27 mouse cellular contexts compared by ENCODE assay signal in the genomic region with DNA sequence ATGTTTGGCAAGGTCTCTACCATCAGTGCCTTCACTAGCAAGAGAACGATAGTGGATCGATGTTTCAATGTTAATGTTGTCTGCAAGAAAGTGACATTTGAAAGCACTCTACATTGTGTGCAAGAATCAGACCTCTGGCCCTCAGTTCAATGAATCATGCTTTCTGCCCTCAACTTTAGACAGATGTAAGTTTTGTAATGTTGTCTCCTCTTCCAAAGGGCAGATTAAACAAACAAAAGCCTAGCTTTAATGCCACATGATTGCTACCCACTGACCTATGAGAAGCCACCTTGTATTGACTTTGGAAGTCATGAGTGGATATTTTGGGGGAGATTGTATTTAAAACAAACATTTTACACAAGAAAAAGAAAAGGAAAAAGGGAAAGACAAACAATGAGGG.
DNase-seq lines count a peak whose midpoint lies in the region; ATAC-seq and TF ChIP-seq lines count a peak whose summit lies in the region.
"Had no signal": no experiment of that assay in that cellular context is flagged by ENCODE, and none has a peak within 500 bp of the region (broad histone marks: within the 10 kb centered on the region; RNA-seq: fewer than 3 reads in every experiment).

No protein-coding gene starts in this region.

- H3K9ac ChIP-seq in liver, adult 2 months (ENCODE audit: low read depth, low read length) = no peak overlapping the region
- no peak overlapping the region for H3K9ac ChIP-seq in liver, embryonic 13.5 days
- H3K9ac ChIP-seq: embryonic facial prominence, embryonic 15.5 days; forebrain, embryonic 12.5 days; forebrain, postnatal 0 days; limb, embryonic 13.5 days; lung, embryonic 15.5 days; neural tube, embryonic 15.5 days; stomach, embryonic 15.5 days had no signal

- TF ChIP-seq POLR2A in liver, adult 2 months (IDR thresholded peaks at IDR 0.05; ENCODE audit: extremely low read depth, insufficient read depth, low read length) = no peak

- peak; percentile 74 for ATAC-seq in liver, embryonic 13.5 days (ENCODE audit: low read depth)
- ATAC-seq: forebrain, postnatal 0 days; hindbrain, embryonic 16.5 days; Patski had no signal

- H3K9me3 ChIP-seq in liver, embryonic 13.5 days (replicated peaks) = no peaks in the 10 kb centered on the region
- H3K9me3 ChIP-seq: embryonic facial prominence, embryonic 10.5 days; embryonic facial prominence, embryonic 15.5 days; forebrain, embryonic 12.5 days; limb, embryonic 13.5 days; lung, embryonic 15.5 days; neural tube, embryonic 15.5 days; stomach, embryonic 15.5 days had no signal

- no peaks in the 10 kb centered on the region for H3K27me3 ChIP-seq in liver, adult 2 months (ENCODE audit: control insufficient read depth, insufficient read depth, low read length)
- H3K27me3 ChIP-seq in liver, embryonic 13.5 days = no peaks in the 10 kb centered on the region
- H3K27me3 ChIP-seq: embryonic facial prominence, embryonic 15.5 days; forebrain, embryonic 12.5 days; limb, embryonic 13.5 days; lung, embryonic 15.5 days; neural tube, embryonic 15.5 days; Patski; stomach, embryonic 15.5 days had no signal

- WGBS in liver, adult 2 months = 18% methylated on average over 2 of the region's 2 CpGs
- 72% methylated on average over 2 of the region's 2 CpGs for WGBS in liver, embryonic 13.5 days (ENCODE audit: insufficient replicate concordance)

- H3K4me1 ChIP-seq in liver, adult 2 months (ENCODE audit: control insufficient read depth, insufficient read depth, low read length) = peaks cover 7% of the 10 kb centered on the region
- no peaks in the 10 kb centered on the region for H3K4me1 ChIP-seq in liver, embryonic 13.5 days (replicated peaks)
- H3K4me1 ChIP-seq: embryonic facial prominence, embryonic 10.5 days; embryonic facial prominence, embryonic 15.5 days; forebrain, embryonic 12.5 days; limb, embryonic 13.5 days; lung, embryonic 15.5 days; neural tube, embryonic 15.5 days; stomach, embryonic 15.5 days had no signal

- no peak overlapping the region for H3K4me2 ChIP-seq in liver, embryonic 13.5 days
- H3K4me2 ChIP-seq: embryonic facial prominence, embryonic 15.5 days; forebrain, embryonic 12.5 days; limb, embryonic 13.5 days; lung, embryonic 15.5 days; neural tube, embryonic 15.5 days; stomach, embryonic 15.5 days had no signal

- no peaks in the 10 kb centered on the region for H3K79me2 ChIP-seq in liver, adult 2 months (ENCODE audit: control insufficient read depth, insufficient read depth, low read length)

- TF ChIP-seq CTCF in liver, adult 2 months (IDR thresholded peaks at IDR 0.05; ENCODE audit: low read depth, low read length) = no peak

- peak; percentile 1 for DNase-seq in adrenal gland, postnatal 10 days
- no peak for DNase-seq in adrenal gland, postnatal 4 days (ENCODE audit: low spot score in 2 of 2)
- peak; percentile 100 for DNase-seq in liver, adult 2 months (ENCODE audit: extremely low read depth, low read depth, low spot score)
- no peak for DNase-seq in liver
- DNase-seq in liver, embryonic 13.5 days = no peak
- peak; percentile 11 for DNase-seq in mesoderm, embryonic 11.5 days (ENCODE audit: low read depth, low spot score)
- no peak for DNase-seq in spleen, postnatal 36 days (ENCODE audit: low spot score in 2 of 2)
- DNase-seq: cerebellum, adult 11 months; cerebellum, adult 9-10 months; cerebellum, postnatal 36 days; forebrain, postnatal 0 days; heart, postnatal 14 days; kidney, adult 8-10 months; kidney, postnatal 14 days; midbrain, embryonic 14.5 days; retina, postnatal 1 day; right cerebral cortex, postnatal 14 days had no signal

- no peak overlapping the region for H3K27ac ChIP-seq in liver, adult 2 months (replicated peaks; ENCODE audit: insufficient read depth, low read depth, low read length)
- H3K27ac ChIP-seq in liver, embryonic 13.5 days = no peak overlapping the region
- H3K27ac ChIP-seq: embryonic facial prominence, embryonic 10.5 days; embryonic facial prominence, embryonic 15.5 days; forebrain, embryonic 12.5 days; limb, embryonic 13.5 days; lung, embryonic 15.5 days; macrophage; neural tube, embryonic 15.5 days; stomach, embryonic 15.5 days had no signal

- H3K4me3 ChIP-seq in liver, adult 2 months (ENCODE audit: insufficient read depth, low read depth, low read length) = no peak overlapping the region
- H3K4me3 ChIP-seq in liver, embryonic 13.5 days (replicated peaks) = no peak overlapping the region
- H3K4me3 ChIP-seq: embryonic facial prominence, embryonic 10.5 days; embryonic facial prominence, embryonic 15.5 days; forebrain, embryonic 12.5 days; limb, embryonic 13.5 days; lung, embryonic 15.5 days; neural tube, embryonic 15.5 days; stomach, embryonic 15.5 days had no signal

- no peaks in the 10 kb centered on the region for H3K36me3 ChIP-seq in liver, adult 2 months (ENCODE audit: control insufficient read depth, insufficient read depth, low read length)
- H3K36me3 ChIP-seq in liver, embryonic 13.5 days = no peaks in the 10 kb centered on the region
- H3K36me3 ChIP-seq: embryonic facial prominence, embryonic 10.5 days; embryonic facial prominence, embryonic 15.5 days; forebrain, embryonic 12.5 days; limb, embryonic 13.5 days; lung, embryonic 15.5 days; neural tube, embryonic 15.5 days; stomach, embryonic 15.5 days had no signal

Comparison
In these comparisons a context has a peak if more than half of its experiments do, and no peak if none do; other contexts are left out.
1. DNase-seq: peak in adrenal gland, postnatal 10 days (single experiment), liver, adult 2 months (single experiment) and mesoderm, embryonic 11.5 days (single experiment); none in adrenal gland, postnatal 4 days (0 of 2), liver (single experiment), liver, embryonic 13.5 days (single experiment) and spleen, postnatal 36 days (0 of 2).